Comparison of ENCODE assay signal across 9 mouse cellular contexts in the genomic region with DNA sequence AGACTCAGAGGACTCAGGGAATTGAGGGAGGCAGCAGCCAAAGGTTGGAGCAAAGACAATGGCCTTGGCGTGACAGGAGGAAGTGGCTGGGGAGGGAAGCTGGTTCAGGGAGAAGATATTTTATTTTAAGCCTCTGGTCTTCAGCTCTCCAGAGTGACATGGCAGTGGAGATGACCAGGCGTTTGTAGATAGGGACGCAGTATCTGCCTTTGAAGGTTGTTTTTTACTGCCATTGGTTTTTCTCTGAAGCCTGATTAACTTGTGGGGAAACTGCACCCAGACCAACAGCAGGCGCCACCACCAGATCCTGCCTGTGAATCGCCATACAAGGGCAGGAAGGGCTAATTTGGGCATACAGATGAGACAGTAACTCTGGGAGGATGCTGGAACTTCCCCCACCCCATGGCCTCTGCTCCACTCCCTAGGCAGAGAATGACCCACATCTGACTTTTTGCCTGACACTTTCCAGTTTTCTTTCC.
DNase-seq lines count a peak whose midpoint lies in the region; ATAC-seq lines count a peak whose summit lies in the region.
"Had no signal": no experiment of that assay in that cellular context is flagged by ENCODE, and none has a peak within 500 bp of the region (broad histone marks: within the 10 kb centered on the region; RNA-seq: fewer than 3 reads in every experiment).

No protein-coding gene starts in this region.

- H3K27ac ChIP-seq in kidney, embryonic 15.5 days: peak overlapping the region; percentile 75
- no peak overlapping the region for H3K27ac ChIP-seq in midbrain, embryonic 14.5 days (replicated peaks; ENCODE audit: low read depth, low read length)
- H3K27ac ChIP-seq: embryonic facial prominence, embryonic 15.5 days had no signal

- ATAC-seq in kidney, embryonic 15.5 days (replicated peaks; ENCODE audit: low FRiP score): no peak
- no peak for ATAC-seq in midbrain, embryonic 14.5 days (ENCODE audit: low FRiP score, low TSS enrichment)

- H3K27me3 ChIP-seq in kidney, embryonic 15.5 days: peaks cover under 1% of the 10 kb centered on the region; the same call in 1 of the 2 replicates
- no peaks in the 10 kb centered on the region for H3K27me3 ChIP-seq in midbrain, embryonic 14.5 days (ENCODE audit: control insufficient read depth, insufficient read depth, low read length)
- H3K27me3 ChIP-seq: embryonic facial prominence, embryonic 15.5 days had no signal

- H3K4me3 ChIP-seq in kidney, embryonic 15.5 days (replicated peaks): no peak overlapping the region
- H3K4me3 ChIP-seq in midbrain, embryonic 14.5 days (replicated peaks; ENCODE audit: low read depth, low read length): no peak overlapping the region
- H3K4me3 ChIP-seq: embryonic facial prominence, embryonic 15.5 days had no signal

- DNase-seq in adrenal gland, adult (ENCODE audit: inconsistent age in 2 of 2, low spot score in 1 of 2): peak; percentile 47 to 76
- no peak for DNase-seq in adrenal gland, adult 18-20 months (ENCODE audit: low spot score in 2 of 2)
- DNase-seq in heart, adult 18-20 months: peak; percentile 18 to 54
- DNase-seq in lung, postnatal 10 days: peak; percentile 67
- no peak for DNase-seq in urinary bladder, postnatal 4 days (ENCODE audit: low spot score in 2 of 2)
- no peak for DNase-seq in midbrain, embryonic 14.5 days
- no peak for DNase-seq in frontal cortex, postnatal 36 days (ENCODE audit: low spot score in 2 of 2)

- no peak overlapping the region for H3K4me2 ChIP-seq in kidney, embryonic 15.5 days
- no peak overlapping the region for H3K4me2 ChIP-seq in midbrain, embryonic 14.5 days (ENCODE audit: low read length)
- H3K4me2 ChIP-seq: embryonic facial prominence, embryonic 15.5 days had no signal

- peaks cover 6% of the 10 kb centered on the region for H3K4me1 ChIP-seq in kidney, embryonic 15.5 days
- H3K4me1 ChIP-seq in midbrain, embryonic 14.5 days (ENCODE audit: control insufficient read depth, insufficient read depth, low read length): no peaks in the 10 kb centered on the region
- H3K4me1 ChIP-seq: embryonic facial prominence, embryonic 15.5 days had no signal

- H3K9ac ChIP-seq in kidney, embryonic 15.5 days: no peak overlapping the region
- H3K9ac ChIP-seq in midbrain, embryonic 14.5 days (replicated peaks; ENCODE audit: low read length): no peak overlapping the region
- H3K9ac ChIP-seq: embryonic facial prominence, embryonic 15.5 days had no signal

- 30% methylated on average over 5 of the region's 5 CpGs for WGBS in kidney, embryonic 15.5 days
- WGBS in midbrain, embryonic 14.5 days: 71% methylated on average over 5 of the region's 5 CpGs

- no peaks in the 10 kb centered on the region for H3K36me3 ChIP-seq in kidney, embryonic 15.5 days
- H3K36me3 ChIP-seq in midbrain, embryonic 14.5 days (ENCODE audit: control insufficient read depth, insufficient read depth, low read length): no peaks in the 10 kb centered on the region
- H3K36me3 ChIP-seq: embryonic facial prominence, embryonic 15.5 days had no signal

- H3K9me3 ChIP-seq in kidney, embryonic 15.5 days (replicated peaks): no peaks in the 10 kb centered on the region
- H3K9me3 ChIP-seq in midbrain, embryonic 14.5 days (ENCODE audit: control insufficient read depth, low read length): no peaks in the 10 kb centered on the region
- H3K9me3 ChIP-seq: embryonic facial prominence, embryonic 15.5 days had no signal

Comparison
In these comparisons a context has a peak if more than half of its experiments do, and no peak if none do; other contexts are left out.
1. DNase-seq: peak in adrenal gland, adult (2 of 2), heart, adult 18-20 months (2 of 2) and lung, postnatal 10 days (single experiment); none in adrenal gland, adult 18-20 months (0 of 2), urinary bladder, postnatal 4 days (0 of 2), midbrain, embryonic 14.5 days (single experiment) and frontal cortex, postnatal 36 days (0 of 2).